Mouse (Mus musculus) thymus, postnatal 10 days (tissue): ENCODE results near the gene Supt6.
A peak's percentile ranks its signal among the peaks of the same experiment; 100 is the strongest.

Experiments used
- DNase-seq, 2 experiments: peaks; one replicate each; pipeline ENCODE4 v3.0.0; 2021; ENCODE audit warnings: low spot score in 2 of 2

The Supt6 gene

GRCm38 (mm10) chr11:78245627-78246317, at the start of gene Supt6, which contains the start of gene Sdf2:
Supt6 (minus strand) TSS chr11:78245987.
Sdf2 (plus strand) TSS chr11:78245746.
- DNase-seq: peak; percentile 76

DNA sequence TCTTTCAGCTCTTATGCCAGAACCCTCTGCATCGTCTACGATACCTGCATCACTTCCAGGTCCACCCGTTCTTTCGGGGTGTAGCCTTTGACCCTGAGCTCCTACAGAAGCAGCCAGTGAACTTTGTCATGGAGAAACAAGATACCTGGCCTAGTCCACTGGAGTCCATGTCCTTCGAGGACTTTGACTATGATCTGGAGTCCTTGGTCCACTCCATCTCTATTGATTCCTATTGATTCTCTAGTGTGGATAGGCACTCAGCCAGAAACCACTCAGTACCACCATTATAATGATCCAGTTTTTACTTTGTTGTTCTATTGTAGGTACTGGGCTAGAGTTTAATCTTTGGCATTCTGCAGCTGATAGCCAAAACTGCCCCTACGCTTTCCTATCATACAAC, 48.8 kb upstream of the Supt6 start:
- no peak for DNase-seq

DNA sequence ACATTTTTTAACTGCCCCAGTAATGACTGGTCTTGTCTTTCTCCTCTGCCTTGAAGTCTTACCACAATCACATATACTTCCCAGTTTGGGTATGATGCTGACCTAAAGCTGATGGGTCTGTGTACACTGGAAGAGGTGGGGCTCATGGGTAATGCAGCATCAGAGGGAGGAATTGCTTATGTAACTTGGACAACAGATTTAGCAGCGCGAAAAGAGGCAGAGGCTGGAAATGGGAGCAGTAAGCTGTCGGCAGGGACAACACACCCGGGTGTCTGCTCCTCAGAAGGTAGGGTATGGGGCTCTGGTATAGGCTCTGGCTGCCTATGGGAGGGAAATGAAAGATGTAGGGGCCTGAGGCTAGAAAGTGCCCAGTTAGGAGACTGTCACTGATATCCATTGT, 44.9 kb upstream of the Supt6 start, which contains the start of gene BC030499:
TSS of gene BC030499 (plus strand) at position 188 of the 400 bp plus-strand sequence.
- DNase-seq: no peak

GRCm38 (mm10) chr11:78289146-78289763, 43.5 kb upstream of the Supt6 start:
- DNase-seq: no peak

DNA sequence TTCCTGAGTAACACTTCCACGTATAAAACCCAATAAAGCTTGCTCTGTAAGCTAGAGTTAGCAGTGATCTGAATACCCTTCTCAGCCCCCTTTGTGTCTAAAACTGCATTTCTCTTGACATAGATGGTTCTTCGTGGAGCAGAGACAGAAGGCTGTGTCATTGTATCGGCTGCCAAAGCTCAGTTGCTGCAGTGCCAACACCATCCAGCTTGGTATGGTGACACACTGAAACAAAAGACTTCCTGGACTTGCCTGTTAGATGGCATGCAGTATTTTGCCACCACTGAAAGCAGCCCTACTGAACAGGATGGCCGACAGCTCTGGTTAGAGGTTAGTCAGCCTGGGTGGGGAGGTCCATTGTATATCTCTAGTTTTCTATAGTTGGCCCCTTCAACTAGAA, 33.8 kb upstream of the Supt6 start:
- DNase-seq: no peak

GRCm38 (mm10) chr11:78278853-78279252, 33.1 kb upstream of the Supt6 start:
- no peak for DNase-seq

DNA sequence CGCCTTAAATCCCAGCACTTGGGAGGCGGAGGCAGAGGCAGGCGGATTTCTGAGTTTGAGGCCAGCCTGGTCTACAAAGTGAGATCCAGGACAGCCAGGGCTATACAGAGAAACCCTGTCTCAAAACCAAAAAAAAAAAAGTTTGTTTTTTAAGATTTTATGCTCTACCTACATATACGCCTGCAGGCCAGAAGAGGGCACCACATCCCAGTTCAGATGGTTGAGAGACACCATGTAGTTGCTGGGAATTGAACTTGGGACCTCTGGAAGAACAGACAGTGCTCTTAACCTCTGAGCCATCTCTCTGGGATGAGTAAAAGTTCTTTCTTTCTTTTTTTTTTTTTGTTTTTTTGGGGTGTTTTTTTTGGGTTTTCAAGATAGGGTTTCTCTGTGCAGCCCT, 30.4 kb upstream of the Supt6 start:
- peak in 1 of 2 experiments; percentile 9 for DNase-seq

DNA sequence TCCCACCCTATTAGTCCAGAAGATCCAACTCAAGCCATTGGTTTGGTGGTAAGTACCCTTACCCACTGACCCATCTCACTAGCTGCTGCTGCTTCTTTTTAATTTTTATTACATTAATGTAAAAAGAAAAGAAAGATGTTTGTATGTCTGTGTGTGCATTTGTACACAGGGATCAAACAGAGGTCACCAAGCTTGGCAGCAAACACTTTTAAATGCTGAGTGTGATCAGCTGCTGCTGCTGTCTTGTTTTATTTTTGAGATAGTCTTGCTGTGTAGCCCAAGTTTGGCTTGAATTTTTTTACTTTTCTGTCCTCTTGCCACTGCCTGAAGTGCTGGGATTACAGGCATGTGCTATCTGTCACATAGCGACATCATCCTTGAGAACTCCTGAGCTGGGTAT, 29.8 kb upstream of the Supt6 start:
- DNase-seq: no peak

DNA sequence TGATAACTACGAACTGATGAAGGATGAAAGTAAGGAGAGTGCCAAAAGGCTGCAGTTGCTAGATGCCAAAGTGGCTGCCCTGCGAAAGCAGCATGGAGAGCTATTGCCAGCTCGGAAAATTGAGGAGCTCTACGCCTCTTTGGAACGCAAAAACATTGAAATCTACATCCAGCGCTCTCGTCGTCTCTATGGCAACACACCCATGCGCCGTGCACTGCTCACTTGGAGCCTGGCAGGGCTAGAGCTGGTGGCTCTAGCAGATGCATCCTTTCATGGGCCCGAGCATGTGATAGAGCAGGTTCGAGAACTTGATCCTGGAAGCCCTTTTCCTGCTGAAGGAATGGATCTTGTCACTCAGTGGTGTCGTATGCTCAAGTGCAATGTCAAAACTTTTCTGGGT, 26.2 kb upstream of the Supt6 start:
- no peak for DNase-seq

DNA sequence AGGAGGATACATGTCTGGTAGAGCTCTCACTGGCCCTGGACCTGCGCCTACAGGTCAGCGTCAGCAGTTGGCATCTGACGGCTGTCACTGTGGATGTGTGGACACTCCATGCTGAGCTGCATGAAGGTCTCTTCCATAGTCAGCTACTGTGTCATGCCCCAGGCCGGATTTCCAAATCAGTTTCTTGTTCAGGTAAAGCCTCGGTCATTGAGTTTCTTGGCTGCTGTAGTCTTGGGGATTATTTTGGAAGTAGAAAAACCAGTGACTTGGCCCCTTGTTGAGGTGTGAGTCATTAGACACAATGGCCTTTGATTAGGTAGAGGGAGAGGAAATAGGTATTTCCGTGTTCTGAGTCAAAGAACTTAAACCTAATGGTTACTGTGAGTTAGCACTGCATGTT, 19.8 kb upstream of the Supt6 start:
- no peak for DNase-seq

DNA sequence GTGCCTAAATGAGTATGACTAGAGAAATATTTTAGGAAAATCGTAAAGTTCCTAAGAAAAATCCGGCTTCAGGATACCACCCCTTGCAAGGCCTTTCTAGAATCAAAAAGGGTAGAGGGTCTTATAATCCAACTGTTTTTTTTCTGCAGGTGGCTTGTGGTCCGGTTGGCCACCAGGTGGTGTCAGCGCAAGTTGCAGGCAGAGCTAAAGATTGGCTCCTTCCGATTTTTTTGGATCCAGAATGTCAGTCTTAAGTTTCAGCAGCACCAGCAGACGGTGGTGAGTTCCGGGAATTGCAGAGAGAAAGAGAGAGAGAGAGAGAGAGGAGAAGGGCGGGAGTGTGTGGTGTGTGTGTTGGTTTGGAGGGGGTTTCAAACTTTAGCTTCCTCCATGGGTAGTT, 16.8 kb upstream of the Supt6 start:
- DNase-seq: peak; percentile 27 to 52

DNA sequence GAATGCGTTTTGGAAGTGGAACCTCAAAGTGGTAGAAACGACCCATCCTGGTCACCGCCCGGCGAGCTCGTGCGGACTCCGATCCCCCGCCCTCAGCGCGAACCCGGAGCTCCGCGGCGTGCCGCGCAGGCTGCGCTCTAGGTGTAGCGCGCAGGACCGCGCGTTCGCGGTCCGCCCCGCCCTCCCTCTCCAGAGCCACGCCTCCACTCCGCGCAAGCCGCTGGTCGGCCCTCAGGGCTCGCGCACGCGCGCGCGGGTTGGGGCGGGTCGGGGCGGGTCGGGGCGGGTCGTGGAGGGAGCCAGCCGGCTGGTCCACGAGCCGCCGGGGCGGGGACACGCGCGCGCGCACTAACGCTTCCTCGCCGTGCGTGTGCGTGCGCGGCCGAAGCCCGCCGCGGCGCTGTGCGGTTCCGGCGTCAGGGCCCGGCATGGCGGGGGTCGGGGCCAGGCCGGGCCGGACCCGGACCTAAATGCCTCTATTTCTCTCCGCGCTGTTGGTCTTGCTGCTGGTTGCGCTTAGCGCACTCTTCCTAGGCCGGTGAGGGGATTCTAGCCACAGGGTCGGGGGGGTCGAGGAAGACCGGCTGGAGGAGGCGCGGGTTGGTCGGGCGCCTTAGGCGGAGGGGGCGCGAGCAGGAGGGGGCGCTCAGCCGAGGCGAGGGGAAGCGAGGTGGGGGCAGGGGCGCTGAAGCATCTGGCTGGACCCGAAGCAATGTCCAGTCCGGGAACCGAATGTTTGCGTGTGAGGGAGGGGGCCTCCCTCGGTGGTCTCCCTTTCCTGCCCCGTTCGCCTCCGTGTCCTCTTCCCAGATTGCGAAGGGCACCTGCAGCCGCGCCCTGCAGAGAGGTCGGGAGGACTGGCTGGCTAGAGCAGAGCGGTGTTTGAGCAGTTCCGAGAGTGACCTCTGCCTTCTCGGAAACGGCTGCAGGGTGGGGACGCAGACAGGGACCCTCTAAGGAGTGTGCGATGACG, 15.9 kb upstream of the Supt6 start, which contains the start of gene 2610507B11Rik:
TSS of gene 2610507B11Rik (plus strand) at position 373 of the 973 bp plus-strand sequence.
- peak; percentile 91 to 96 for DNase-seq

GRCm38 (mm10) chr11:78260489-78261258, 14.9 kb upstream of the Supt6 start:
- no peak for DNase-seq

DNA sequence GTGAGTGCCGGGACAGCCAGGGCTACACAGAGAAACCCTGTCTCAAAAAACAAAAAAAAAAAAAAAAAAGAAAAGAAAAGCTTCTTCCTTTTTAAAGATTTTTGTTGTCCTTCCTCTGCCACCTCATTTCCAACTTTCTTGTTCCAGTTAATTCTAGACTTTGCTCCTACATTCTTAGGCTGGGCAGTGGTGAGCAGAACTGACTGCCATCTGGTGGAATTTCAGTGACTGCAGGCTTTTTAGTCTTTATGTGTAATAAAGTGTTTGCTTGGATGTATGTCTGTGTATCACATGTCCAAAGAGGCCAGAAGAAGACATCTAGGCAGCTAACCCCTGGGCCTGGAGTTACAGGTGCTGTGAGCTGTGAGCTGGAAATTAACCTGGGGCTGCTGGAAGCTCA, 10.8 kb upstream of the Supt6 start:
- no peak for DNase-seq

GRCm38 (mm10) chr11:78247727-78248140, 1.9 kb upstream of the Supt6 start:
- DNase-seq: no peak

GRCm38 (mm10) chr11:78247012-78247348, 1.2 kb upstream of the Supt6 start:
- no peak for DNase-seq

DNA sequence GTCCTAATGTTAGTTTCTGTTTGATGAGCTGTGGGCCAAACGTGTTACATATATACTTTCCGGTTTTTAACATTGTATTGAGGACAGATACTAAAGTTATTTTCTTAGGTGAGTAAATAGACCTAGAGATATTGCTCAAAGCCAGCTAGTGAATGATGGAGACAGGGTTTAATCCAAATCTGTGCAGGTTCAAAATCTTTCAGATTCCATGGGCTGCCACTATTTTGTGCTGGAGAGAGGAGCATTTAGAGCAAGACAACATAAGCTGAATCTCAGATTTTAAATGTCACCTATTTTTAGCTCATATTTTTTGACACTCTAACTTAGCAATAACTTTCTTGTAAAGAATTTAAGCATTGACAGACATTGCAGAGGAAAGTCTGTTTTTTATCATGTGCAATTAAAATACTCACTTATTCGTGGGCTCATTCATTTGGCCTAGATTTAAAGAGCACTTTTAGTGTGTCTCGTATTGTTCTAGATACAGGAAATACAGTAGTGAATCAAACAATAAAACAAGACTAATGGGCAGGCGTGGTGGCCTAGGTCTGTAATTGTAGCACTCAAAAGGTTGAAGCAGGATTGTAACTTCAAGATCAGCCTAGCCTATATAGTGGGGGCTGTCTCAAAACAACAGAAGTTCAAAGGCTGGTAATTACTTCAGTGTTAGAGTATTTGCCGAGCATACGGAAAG, 678 bp upstream of the Supt6 start:
- no peak for DNase-seq

DNA sequence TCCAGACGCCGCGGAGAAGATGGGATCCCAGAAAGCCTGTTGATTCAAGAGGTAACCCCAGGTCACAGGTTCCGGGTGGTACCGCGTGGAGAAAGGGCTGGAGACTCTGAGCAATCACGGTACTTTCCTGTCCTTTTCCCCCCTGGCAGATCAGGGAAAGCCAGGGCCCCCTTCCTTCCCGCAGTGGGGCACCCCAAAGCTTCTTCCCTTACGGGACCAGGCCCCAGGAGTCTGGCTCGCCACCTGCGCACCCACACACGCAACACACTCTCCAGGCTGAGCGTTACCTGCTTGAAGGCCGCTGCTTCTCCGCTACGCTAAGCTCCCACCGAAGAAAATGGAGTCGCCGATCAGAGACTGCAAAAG, 543 bp downstream of the Supt6 start:
- DNase-seq: no peak

DNA sequence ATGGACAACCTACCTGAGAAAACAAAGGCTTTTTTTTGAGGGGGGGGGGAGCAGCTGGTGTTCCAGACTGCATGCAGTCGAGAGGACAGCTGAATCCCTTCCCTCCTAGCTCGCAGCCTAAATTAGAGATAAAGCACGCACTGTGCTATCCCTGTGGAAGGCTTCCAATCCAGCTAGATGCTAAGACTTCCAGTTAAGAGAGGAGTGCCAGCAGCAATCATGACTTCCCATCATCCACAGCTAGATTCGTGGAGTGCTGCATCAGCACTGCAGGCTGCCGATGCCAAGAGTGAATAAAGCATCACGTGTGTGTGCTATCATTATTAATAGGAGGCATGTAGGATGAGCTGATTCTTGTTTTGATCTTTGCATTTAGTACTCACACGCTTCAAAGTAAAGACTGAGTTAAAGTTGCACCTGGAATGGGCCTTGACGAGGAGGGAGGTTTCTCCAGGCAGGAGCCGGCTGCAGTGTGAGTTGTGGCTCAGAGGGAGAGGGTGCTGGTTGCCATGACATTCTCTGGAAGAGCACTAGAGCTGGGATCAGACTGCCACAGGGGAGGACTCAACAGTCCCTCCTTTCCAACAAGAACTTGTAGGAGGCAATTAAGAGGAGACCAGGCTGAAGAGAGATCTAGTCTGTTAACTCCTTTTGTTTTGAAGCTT, 5.5 kb downstream of the Supt6 start:
- DNase-seq: no peak

DNA sequence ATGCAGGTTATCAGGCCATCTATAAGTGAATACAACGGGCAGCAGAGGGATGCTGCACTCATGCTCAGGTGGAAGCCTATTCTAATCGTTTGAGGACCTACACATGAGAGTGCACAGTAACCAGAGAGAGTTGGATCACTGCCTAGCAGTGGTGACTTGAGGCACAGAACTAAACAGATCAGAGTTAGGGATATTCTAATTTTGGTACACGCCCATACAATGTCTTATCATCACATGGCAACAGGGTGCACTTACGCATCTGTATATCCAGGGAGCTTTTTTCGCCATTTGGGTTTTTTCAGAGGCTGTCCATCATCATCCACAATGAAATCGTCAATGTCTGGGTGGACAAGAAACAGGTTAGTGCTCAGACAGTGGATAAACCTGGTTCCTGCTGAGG, 14.3 kb downstream of the Supt6 start:
- no peak for DNase-seq
